Mouse (Mus musculus) frontal cortex, postnatal 25 days (tissue): ENCODE measurements around the gene Smarca4.
"Not testable (repeated sequence)": the region's sequence is repeated elsewhere in the genome, so short reads cannot be mapped to it uniquely, and the experiment has no call there.

ENCODE experiments used
- DNase-seq, 2 experiments: peaks; one replicate each; pipeline ENCODE4 v3.0.0; 2022; ENCODE audit warnings: low spot score in 2 of 2

The Smarca4 gene

DNA sequence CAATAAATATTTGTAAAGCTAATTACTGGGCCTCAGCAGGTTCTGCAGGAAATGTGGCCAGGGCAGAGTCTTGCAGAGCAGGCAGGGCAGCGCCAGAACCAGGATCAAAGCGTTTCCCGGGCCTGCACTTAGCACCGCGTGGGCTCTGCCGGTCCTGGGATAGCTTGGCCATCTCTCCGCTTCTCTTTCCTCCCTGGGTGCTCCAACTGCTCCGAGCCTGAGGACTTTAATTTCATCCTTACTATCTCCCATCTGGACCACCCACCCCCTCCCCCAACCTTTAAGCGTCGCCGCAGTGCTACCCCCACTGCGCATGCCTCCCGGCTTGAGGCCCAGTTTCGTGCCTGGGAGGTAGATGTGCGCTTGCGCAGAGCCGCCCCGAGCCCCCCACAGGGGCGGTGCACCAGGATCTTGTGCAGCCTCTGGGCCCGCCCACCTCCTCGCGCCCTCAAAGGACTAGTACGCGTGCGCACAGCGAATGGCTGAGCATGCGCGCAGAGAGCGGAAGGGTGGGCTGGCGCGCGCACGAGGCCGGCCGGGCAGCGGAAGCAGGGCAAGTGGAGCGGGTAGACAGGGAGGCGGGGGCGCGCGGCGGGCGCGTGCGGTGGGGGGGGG, at the start of gene Smarca4:
Gene Smarca4 (plus strand): TSS at position 553 of the 615 bp plus-strand sequence.
- peak; percentile 97 to 99 for DNase-seq

DNA sequence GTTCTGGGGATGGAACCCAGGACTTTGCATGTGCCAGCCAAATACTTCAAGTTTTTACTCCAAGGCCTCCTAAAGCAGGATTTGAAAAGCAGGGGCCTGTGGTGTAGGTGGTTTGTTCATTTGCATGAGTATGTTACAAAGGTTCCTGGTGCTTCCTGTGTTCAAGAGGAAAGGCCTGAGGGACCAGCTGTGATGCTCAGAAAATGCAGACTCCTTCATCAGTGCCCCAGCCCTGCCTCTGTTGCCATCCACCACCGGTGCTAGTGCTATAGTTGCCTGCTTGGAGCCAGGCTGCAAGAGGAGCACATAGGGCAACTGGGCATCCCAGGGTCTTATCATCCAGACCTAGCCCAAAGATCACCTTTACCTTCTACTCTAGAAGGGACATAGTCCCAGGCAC, 49.4 kb upstream of the Smarca4 start:
- no peak for DNase-seq

DNA sequence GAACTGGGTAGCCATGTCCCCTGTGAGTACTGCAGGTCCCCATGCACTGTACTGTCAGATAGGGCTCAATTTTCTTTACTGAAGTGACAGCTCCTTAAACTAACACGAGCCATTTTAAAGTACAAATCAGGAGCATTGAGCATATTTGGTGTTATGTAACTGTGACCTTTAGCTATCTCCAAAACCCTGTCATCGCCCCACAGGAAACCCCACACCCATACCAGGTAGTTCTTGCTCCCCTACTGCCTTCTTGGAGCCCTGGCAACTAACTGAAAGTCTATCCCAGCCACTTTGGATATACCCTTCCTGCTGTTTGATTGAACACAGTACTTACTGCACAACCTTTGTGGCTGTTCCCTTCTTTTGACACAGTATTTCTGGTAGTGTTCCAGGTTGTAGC, 48.9 kb upstream of the Smarca4 start:
- no peak for DNase-seq

DNA sequence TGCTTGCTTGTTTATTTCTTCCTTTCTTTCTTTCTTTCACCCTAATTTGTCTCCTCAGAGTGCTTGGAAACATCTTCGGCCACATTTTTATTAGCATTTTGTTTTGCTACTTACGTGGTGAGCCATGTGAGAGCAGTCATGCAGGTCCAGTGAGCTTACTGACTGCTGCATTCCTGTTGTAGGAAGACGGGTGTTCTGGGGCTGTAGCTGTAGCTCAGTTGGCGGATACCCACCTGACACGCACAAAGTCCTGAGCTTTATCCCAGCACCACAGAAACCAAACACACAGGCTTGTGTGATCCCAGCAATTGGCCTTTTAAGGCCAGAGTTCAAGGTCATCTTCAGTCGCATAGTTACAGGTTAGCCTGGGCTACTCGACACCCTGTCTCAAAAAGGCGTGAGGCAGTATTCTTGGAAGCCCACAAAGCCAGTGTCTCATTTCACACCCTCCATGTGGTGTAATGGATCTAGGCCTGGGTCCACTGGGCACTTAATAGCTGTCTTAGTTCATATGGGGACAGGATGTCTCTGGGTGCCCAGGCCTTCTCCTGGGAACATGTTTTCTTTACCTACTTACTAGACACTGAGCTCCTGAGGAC, 47.2 kb upstream of the Smarca4 start:
- DNase-seq = no peak

DNA sequence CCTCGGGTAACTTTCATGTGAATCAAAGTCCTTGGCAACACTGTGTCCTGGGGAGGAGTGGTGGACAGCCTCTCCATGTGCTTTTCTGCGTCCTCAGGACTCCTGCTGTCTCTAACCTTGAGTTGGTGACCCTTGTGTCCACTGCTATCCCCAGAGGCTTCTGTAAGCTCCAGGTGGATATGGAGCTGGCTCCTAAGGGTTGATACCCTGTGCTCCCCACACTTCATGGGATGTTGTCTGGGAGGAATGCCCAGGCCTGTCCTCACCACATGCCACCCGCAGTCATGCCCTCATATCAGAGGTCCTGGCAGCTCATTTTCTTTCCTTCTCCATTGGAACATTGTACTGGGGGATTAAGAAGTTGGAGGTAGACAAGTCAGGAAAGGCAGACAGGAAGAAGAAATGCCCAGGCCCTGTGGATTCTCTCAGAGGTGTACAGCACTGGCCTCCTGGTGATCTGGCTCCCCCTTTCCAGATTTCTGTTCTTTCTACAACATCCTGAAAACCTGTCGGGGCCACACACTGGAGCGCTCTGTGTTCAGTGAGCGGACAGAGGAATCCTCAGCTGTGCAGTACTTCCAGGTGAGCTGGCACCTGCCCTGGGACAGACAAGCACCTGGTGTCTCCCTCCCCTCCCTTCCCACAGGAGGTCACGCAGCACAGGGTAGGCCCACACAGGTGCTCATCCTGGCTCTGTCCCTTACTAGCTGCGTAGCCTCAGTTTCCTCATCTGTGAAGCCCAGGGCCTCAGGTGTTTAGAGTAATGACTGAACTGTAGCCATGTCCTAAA, 41.8 kb upstream of the Smarca4 start:
- no peak for DNase-seq

DNA sequence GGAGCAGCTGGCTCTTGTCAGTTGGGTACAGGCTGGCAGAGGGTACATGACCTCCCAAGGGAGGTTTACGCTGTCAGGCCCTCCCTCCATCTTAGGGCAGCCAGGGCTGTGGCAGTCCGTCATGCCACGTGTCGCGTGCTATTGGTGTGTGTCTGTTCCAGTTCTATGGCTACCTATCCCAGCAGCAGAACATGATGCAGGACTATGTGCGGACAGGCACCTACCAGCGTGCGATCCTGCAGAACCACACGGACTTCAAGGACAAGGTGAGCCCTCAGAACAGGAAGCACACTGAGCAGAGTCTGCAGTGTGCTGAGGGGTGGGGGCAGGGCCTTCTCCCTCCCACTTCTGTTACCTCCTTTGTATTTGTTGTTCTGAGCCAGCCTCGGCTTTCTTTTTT, 40.7 kb upstream of the Smarca4 start:
- no peak for DNase-seq

DNA sequence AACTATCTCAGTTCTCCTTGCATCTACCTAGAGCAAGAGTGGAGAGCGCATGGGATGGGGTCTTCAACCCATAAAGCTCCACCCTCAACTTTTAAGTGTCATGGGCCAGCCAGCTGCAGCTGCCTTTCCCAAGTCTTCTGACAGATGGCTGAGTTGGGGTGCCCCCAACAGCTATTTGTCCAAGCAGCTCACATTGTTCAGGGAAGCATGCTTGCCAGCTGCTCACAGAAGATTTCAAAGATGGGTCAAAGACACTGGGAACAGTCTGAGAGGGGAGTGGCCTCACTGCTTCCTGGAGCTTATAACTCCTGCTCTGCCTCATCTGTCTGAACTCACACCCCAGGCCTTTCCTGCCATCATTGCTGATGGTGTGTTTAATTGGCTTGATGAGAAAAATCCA, 39.7 kb upstream of the Smarca4 start:
- DNase-seq = no peak

DNA sequence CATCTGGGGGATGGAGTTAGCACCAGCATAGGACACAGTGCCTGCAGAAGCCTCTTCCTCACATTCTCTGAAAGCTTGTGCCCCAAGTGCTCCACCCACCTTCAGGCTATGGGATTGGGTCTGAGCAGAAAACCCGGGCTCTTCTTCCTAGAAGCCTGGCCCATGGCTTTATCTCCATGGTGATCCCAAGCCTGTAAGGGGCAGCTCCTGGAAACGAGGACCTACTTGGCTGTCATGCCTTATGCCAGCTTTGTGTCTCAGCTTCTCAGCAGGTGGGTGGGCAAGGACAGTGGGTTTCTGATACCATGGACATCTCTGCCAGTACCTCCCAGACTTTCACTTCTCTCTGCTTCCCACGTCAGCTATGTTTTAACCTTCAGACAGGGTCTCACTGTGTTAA, 37.7 kb upstream of the Smarca4 start:
- no peak for DNase-seq

DNA sequence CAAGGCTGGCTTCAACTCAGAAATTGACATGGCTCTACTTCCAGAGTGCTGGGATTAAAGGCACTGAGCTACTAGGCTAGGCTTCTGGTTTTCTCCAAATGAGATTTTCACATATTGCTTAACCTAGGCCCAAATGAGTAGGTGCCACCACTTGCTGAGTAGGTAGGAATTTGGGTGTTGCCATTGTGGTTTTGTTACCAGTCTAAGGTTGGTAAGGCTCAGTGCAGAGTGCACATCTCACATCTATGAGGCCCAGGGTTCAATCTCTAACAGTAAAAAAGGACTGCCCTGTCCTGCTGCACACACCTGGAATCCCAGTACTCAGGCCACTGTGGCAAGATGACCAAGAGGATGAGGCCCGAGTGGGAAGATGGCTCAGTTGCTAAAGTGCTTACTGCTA, 30.6 kb upstream of the Smarca4 start:
- no peak for DNase-seq

DNA sequence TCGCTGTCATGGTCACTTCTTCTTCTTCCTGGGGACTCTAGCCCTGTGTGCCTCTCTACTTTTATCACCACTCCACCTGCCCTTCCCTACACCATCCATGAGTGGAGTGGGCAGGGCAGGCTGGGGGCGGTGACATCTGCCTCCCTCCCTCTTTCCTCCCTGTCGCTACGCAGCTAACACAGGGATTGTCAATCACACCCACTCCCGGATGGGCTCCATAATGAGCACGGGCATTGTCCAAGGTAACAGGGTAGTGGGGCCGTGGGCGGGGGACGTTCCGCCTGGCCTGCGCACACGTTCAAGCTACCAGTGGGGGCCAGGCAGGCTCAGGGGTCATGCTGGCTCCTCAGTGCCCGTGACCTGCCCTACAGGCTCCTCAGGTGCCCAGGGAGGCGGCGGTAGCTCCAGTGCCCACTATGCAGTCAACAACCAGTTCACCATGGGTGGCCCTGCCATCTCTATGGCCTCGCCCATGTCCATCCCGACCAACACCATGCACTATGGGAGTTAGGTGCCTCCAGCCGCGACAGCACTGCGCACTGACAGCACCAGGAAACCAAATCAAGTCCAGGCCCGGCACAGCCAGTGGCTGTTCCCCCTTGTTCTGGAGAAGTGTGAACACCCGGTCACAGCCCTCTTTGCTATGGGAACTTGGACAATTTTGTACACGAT, 28.2 kb upstream of the Smarca4 start:
- no peak for DNase-seq

DNA sequence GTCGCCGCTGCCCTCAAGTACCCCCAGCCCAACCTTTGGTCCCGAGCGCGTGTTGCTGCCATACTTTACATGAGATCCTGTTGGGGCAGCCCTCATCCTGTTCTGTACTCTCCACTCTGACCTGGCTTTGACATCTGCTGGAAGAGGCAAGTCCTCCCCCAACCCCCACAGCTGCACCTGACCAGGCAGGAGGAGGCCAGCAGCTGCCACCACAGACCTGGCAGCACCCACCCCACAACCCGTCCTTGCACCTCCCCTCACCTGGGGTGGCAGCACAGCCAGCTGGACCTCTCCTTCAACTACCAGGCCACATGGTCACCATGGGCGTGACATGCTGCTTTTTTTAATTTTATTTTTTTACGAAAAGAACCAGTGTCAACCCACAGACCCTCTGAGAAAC, 27.6 kb upstream of the Smarca4 start:
- no peak for DNase-seq

DNA sequence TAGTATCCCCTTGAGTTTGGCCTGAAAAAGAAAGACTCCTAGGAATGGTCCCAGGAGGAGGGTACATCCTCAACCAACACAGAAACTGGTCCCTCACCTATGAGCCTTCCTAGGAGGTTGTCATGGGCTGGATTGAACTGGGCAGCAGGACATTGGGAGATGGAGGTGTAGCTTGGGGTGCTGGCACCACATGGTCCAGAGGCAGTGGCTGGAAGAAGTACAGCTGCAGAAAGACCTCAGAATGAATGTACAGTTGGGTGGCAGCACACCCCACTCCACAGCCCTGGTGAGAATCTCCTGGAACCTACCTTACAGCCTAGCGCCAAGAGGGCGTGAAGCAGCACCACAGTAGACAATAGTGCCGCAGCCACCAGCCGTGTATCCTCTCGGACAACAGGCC, 26.4 kb upstream of the Smarca4 start:
- no peak for DNase-seq

DNA sequence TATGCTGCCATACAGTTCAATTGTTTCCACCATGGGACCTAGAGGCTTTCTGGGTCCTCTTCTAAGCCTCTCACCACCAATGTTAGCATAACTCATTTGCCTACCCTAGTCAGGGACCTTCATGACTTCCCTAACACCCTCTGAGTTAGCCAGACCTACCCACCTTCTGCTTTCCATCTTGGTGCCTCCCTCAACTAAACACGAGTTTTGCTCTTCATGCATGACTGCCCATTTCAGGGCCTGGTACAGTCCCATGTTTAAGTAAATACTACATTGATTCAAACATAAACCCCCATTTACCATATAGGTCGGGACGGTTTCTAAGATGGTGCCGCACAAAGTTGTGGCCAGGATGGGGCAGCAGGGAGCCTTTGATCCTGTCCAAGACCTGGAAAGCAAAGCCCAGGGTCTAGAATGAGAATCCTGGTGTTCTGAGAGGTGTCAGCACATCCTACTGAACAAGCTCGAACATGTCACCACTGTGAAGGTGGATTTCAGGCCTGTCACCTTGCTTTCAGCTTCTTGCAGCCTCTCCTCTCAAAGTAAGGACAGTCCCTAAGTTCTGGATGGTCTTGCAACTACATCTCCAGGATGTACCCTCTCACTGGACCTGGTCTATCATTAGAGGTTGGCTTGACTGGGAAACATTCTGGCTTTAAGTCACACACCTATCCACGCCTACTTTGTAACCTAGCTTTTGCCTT, 24.7 kb upstream of the Smarca4 start:
- DNase-seq = no peak

DNA sequence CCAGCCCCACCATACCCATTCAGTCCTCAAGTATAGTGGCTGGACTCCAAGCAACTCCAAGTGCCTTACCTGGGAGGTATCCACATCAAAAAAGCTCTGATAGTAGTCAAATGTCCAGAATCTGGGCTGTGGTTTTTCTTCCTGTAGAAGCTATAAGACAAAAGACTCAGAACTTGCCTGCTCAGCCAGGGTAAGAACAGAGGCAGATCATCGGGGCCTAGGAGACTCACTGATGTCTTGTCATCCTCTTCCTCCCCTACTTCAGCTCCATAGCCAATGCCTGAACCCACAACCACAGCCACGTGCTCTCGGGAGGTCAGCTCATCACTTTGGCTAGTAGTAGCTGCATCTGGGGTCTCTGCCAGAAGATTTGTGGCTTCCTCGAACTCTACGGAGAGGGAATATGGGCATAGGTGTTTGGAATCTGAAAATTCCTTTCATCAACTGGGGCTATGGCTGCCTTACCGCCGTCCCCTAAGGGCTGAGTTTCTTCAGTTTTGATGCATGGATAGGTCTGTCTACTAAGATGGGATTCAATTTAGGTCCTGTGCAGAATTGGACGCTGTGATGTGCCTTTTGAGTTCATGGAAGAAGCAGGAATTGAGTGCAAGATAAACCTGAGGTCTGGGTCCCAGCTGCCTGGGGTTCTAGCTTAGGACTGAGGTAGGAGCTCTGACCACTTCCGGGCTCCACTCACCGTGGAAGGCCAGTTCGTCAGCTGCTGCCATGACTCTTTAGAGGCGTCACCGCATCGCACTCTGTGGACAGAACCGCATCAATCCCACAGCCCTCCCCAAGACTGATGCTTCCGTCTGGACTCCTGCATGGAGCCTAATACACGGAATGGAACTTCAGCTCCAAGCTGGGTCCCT, 23.9 kb upstream of the Smarca4 start:
- no peak for DNase-seq

DNA sequence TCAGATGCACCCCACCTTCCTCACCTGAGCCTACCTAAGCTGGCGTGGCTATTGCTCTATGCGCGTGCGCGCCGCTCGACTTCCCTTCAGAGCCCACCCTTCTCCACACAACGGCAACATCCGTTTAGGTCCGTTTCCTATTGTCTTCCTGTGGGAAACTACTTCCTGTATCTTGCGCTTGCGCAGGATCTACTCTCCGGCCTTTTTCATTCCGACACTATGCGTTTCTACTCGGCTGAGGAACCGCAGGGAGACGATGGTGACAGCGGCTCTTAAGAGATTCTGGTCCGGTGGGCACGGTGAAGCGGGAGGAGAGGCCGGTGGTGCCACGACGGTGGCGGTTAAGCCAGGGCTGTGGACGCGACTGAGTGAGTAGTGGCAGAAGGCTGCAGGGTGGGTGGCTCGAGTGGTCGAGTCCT, 23.3 kb upstream of the Smarca4 start, which contains the start of the genes Timm29 and Yipf2:
Gene Timm29 (plus strand): TSS at position 20 of the 419 bp plus-strand sequence.
Gene Yipf2 (minus strand): TSS at position 126 of the 419 bp plus-strand sequence.
- peak; percentile 87 to 92 for DNase-seq

DNA sequence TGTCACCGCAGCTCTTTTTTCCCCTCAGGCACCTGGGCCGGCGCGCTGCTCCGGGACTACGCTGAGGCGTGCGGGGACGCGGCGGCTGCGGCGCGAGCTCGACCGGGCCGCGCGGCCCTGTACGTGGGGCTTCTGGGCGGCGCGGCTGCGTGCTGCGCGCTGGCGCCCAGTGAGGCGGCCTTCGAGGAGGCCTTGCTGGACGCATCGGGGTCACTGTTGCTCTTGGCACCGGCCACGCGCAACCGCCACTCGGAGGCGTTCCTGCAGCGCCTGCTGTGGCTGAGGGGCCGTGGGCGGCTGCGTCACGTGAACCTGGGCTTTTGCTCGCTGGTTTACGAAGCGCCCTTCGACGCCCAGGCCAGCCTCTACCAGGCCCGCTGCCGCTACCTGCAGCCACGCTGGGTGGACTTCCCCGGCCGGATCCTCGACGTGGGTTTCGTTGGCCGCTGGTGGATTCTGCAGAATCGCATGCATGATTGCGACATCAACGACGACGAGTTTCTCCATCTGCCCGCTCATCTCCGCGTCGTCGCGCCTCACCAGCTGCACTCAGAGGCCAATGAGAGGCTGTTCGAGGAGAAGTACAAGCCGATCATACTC, 22.7 kb upstream of the Smarca4 start:
- DNase-seq = peak in 1 of 2 experiments; percentile 55

DNA sequence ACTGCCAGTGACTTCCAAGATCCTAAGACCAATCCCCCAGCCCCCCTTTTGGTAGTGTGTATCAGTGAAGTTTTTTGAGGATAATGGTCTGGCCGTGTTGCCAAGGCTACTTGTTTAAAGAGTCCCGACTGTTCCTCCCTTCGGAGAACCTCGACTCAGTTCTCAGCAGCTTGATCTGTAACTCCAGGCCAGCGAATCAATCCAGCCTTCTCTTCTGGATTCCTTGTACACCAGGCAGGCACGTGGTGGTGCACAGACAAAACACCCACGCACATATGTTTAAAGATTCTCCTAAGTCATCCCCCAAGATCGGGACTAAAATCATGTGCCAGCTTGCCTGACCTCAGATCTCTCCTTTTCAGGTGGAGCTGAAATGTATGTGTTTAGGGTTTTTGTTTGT, 21.6 kb upstream of the Smarca4 start:
- not testable (repeated sequence) for DNase-seq

DNA sequence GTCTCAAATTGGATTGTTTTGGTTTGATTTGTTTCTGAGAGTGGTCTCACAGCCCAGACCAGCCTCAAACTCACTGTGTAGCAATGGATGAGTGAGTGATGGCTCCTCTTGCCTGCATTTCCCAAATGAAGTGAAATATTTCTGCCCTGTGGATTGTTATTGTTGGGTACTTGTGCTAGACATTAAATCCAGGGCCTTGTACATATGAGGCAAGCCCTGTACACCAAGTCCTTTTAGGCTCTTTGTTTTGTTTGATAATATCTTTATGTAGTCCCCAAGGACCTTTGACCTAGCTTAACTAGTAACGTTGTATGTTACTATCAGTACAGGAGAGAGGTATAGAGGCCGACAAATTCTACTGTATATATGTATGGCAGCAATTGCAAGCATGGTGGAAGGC, 21.1 kb upstream of the Smarca4 start:
- DNase-seq = no peak

DNA sequence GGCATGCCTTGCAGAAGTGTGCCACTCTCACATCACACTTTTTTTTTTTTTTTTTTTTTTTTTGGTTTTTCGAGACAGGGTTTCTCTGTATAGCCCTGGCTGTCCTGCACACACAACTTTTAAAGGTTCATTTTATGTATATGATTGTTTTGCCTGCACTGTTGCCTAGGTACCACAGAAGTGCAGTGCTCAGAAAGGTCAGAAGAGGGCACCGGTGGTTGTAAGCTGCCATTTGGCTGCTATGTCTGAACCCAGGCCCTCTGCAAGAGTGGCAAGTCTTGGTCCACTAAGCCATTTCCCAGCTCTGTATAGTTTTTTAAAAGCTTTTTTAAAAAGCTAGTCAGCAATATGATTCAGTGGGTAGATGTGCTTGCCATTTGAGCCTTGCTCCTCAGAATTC, 17.8 kb upstream of the Smarca4 start:
- DNase-seq = no peak

DNA sequence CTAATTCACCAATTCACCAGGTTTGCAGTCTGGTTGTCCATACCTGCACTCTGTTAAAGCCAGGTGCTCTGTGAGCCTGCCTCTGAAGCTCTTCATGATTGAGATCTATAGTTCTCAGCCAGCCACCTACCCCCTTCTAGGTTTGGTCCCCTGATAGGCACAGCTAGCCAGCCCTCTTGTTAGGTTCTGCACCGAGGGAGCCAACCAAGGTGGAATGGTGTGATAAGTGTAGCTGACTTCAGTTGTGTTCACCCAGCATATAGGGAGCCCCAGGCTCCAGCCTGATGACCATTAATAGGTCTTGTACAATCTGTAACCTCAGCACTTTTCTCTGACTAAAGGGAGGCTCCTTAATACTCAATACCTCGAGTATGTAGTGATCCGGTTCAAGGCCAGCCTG, 15.8 kb upstream of the Smarca4 start:
- no peak for DNase-seq
